Mouse (Mus musculus) cerebellum, postnatal 25 days (tissue): Measurements from ENCODE around the gene Csnk2a1.
"Not testable (repeated sequence)": the region's sequence is repeated elsewhere in the genome, so short reads cannot be mapped to it uniquely, and the experiment has no call there.

Experiments
- DNase-seq, 2 experiments: peaks; one replicate each; pipeline ENCODE4 v3.0.0; 2021; ENCODE audit warnings: mixed read lengths in 2 of 2

The Csnk2a1 gene

GRCm38 (mm10) chr2:152240580-152240979, 13.9 kb downstream of the Csnk2a1 start:
- no peak for DNase-seq

GRCm38 (mm10) chr2:152247213-152247612, 20.6 kb downstream of the Csnk2a1 start:
- DNase-seq: no peak

- DNase-seq: no peak
Measured at GRCm38 (mm10) chr2:152250511-152250910, 23.9 kb downstream of the Csnk2a1 start.

GRCm38 (mm10) chr2:152259739-152260138, 33.1 kb downstream of the Csnk2a1 start:
- no peak for DNase-seq

- DNase-seq: no peak
Measured at GRCm38 (mm10) chr2:152273639-152274038, 47.0 kb downstream of the Csnk2a1 start.

GRCm38 (mm10) chr2:152281407-152281806, 54.8 kb downstream of the Csnk2a1 start:
- no peak for DNase-seq

GRCm38 (mm10) chr2:152287560-152287959, 60.9 kb downstream of the Csnk2a1 start:
- DNase-seq: no peak

GRCm38 (mm10) chr2:152288046-152288445, 61.4 kb downstream of the Csnk2a1 start:
- no peak for DNase-seq

- not testable (repeated sequence) for DNase-seq
Measured at GRCm38 (mm10) chr2:152289623-152290022, 63.0 kb downstream of the Csnk2a1 start.

GRCm38 (mm10) chr2:152292475-152292874, 65.8 kb downstream of the Csnk2a1 start:
- no peak for DNase-seq

- DNase-seq: no peak
Measured at GRCm38 (mm10) chr2:152293179-152293726, 66.6 kb downstream of the Csnk2a1 start.

GRCm38 (mm10) chr2:152293727-152294475, 67.3 kb downstream of the Csnk2a1 start, which contains the start of gene Tbc1d20:
Tbc1d20 (plus strand) TSS chr2:152293828.
- DNase-seq: peak; percentile 93 to 96

- DNase-seq: no peak
Measured at GRCm38 (mm10) chr2:152294541-152294940, 67.9 kb downstream of the Csnk2a1 start.

- no peak for DNase-seq
Measured at GRCm38 (mm10) chr2:152302862-152303261, 76.2 kb downstream of the Csnk2a1 start.

- DNase-seq: no peak
Measured at GRCm38 (mm10) chr2:152303781-152304180, 77.1 kb downstream of the Csnk2a1 start.

GRCm38 (mm10) chr2:152305480-152305879, 78.8 kb downstream of the Csnk2a1 start:
- no peak for DNase-seq

- no peak for DNase-seq
Measured at GRCm38 (mm10) chr2:152307186-152307585, 80.5 kb downstream of the Csnk2a1 start.

GRCm38 (mm10) chr2:152312996-152313395, 86.4 kb downstream of the Csnk2a1 start:
- peak; percentile 31 to 49 for DNase-seq

- DNase-seq: no peak
Measured at GRCm38 (mm10) chr2:152313926-152314325, 87.3 kb downstream of the Csnk2a1 start.

GRCm38 (mm10) chr2:152317054-152317453, 90.4 kb downstream of the Csnk2a1 start:
- no peak for DNase-seq

- no peak for DNase-seq
Measured at GRCm38 (mm10) chr2:152321558-152321957, 94.9 kb downstream of the Csnk2a1 start.

- no peak for DNase-seq
Measured at GRCm38 (mm10) chr2:152322198-152322597, 95.6 kb downstream of the Csnk2a1 start.

GRCm38 (mm10) chr2:152323971-152324370, 97.3 kb downstream of the Csnk2a1 start:
- DNase-seq: peak; percentile 75 to 83

GRCm38 (mm10) chr2:152324842-152325241, 98.2 kb downstream of the Csnk2a1 start:
- DNase-seq: no peak
